Mouse (Mus musculus) macrophage (primary cell): Measurements from ENCODE around the gene Luc7l2. TPM values are rescaled to one million over a fixed set of nuclear protein-coding genes. Genes with fewer than 3 reads are reported as not detected.
"Not testable (repeated sequence)": the region's sequence is repeated elsewhere in the genome, so short reads cannot be mapped to it uniquely, and the experiment has no call there.

Experiments used
- H3K27ac ChIP-seq: fragments of 350-480 bp; formaldehyde crosslinking; 2 replicates; pipeline ENCODE4 v1.9.0; 2021
- H3K36me3 ChIP-seq: fragments of 350-480 bp; formaldehyde crosslinking; 2 replicates; pipeline ENCODE4 v1.9.0; 2021; ENCODE audit errors: inconsistent target
- H3K4me3 ChIP-seq: fragments of 350-480 bp; formaldehyde crosslinking; 2 replicates; pipeline ENCODE4 v1.9.0; 2021; ENCODE audit errors: inconsistent target
- H3K79me2 ChIP-seq: fragments of 350-480 bp; formaldehyde crosslinking; 2 replicates; pipeline ENCODE4 v1.9.0; 2021; ENCODE audit errors: inconsistent target
- WGBS: methylation state at CpG from one replicate; pipeline ENCODE4 v1.1.7; 2026; ENCODE audit warnings: inconsistent platforms; ENCODE audit not compliant: missing documents; 5-methylcytosine and 5-hydroxymethylcytosine counted together
- polyA plus RNA-seq: library from polyadenylated mRNA; stranded (reverse); fragments of 250-400 nt; gene quantifications from 3 replicates; pipeline ENCODE4 v1.2.4, GENCODE M21; 2018; ENCODE audit warnings: inconsistent platforms
- total RNA-seq, 78 experiments: library from RNA; depleted of rRNA; stranded (reverse); fragments of 250-400 nt; gene quantifications; 1 replicate in 9 of 78; 2 replicates in 24 of 78; 3 replicates in 43 of 78; 4 replicates in 2 of 78; pipeline ENCODE4 v1.2.4; 2018; ENCODE audit warnings: inconsistent platforms in 56 of 78

Gene Luc7l2
- total RNA-seq (2018; cell fraction: chromatin; rRNA removed): 1,000 to 10,000 TPM; 1,179 to 1,778 (median 1,568) TPM
- total RNA-seq (2018; cell fraction: cytosol; rRNA removed): 100 to 1,000 TPM in 5 of 26 experiments, 10 to 100 TPM in 21; 41.8 to 121 (median 62.5) TPM
- 1,000 to 10,000 TPM in 9 of 26 experiments, 100 to 1,000 TPM in 17; 498 to 1,242 (median 889) TPM for total RNA-seq (2018; cell fraction: nucleus; rRNA removed)
- 72.9 to 93.0 TPM (median 86.6 TPM) in 3 replicates for polyA plus RNA-seq

DNA sequence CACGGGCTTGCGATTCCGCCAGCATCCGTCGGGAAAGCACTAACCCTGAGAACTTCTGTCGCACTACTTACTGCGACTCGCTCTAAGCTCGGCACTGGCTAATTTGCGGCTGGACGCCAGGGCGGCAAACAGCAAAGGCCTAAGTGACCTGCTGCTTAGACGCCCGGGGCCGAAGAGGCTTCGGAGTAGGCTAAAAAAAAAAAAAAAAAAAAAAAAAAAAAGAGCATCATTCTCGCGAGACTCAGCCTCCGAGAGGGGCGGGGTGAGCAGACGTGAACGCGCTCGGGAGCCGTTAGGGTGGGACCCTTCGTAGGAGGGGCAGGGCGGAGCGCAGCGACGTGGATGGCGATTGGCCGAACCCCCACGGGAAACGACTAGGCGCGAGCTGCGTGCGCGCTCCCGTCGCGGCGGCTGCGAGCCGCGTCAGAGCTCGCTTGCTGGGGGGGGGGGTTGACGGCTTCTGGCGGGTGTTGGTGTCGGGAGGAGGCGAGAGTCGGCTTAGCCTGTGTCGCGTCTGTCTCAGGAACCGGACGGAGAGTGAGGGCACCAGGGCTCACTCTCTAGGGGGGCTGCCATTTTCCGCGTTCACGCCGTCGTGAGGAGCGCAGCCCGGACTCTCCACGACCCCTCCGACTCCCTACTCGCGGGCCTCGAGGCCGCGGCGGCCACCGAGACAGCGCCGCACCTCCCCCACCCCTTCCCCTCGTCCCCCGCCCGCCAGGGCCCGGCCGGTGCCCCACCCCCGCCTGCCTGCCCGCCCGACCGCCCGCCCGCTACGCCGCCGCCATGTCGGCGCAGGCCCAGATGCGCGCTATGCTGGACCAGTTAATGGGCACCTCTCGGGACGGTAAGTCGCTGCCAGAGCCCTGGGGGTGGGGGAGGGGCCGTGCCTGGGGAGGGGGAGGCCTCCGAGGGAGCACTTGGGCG, at the start of gene Luc7l2:
Gene Luc7l2, plus strand, starts transcription at position 273 of the 927 bp plus-strand sequence.
- H3K79me2 ChIP-seq: peaks cover 44% of the 10 kb centered on the region
- peak within 1 kb of the TSS; percentile 83 for H3K4me3 ChIP-seq
- peak within 1 kb of the TSS; percentile 95 for H3K27ac ChIP-seq
- WGBS: under 1% methylated on average over 69 of the region's 98 CpGs
- H3K36me3 ChIP-seq: no peaks in the 10 kb centered on the region

DNA sequence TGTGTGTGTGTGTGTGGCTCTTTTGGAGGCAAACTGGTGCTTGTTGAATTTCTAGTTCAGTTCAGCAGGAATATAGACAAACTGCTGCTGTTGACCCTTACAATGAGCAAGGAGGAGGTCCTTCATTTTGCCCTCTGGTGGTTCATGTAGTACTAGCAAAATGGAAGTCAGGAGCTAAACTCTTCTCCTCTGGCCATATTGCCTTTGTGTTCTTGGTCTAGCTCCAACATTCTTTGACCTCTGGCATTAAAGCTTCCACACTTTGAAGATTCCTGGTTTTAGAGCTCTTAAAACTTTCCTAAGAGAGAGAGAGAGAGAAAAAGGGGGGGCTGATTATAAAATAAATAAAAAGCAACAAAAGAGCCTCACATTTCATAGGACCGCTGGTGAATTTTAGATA, 39.0 kb upstream of the Luc7l2 start:
- Histone ChIP-seq H3K79me2 (no peaks in the 10 kb centered on the region), H3K4me3 (no peak overlapping the region), H3K36me3 (no peaks in the 10 kb centered on the region), H3K27ac (no peak overlapping the region)
- 80% methylated on average over 1 of the region's 1 CpGs for WGBS

DNA sequence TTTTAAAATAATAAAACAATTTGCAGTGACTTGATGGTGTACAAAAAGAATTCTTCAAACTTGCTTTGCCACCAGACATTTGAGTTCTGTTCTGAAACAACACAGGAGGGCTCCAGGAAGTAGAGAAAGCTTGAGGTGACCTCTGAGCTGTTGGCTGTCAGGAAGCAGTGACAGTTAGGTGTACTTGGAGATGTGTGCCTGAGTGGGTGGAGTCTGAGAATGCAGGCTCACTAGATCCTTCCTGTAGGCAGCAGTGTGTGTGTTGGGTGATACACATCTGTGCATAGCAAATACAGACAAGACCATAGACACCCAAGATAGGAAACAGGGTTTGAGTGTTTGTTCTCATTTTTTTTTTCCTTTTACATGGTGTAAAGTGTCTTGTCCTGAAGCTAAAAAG, 38.3 kb upstream of the Luc7l2 start:
- H3K4me3 ChIP-seq: no peak overlapping the region
- H3K79me2 ChIP-seq: no peaks in the 10 kb centered on the region
- no peaks in the 10 kb centered on the region for H3K36me3 ChIP-seq
- H3K27ac ChIP-seq: no peak overlapping the region

DNA sequence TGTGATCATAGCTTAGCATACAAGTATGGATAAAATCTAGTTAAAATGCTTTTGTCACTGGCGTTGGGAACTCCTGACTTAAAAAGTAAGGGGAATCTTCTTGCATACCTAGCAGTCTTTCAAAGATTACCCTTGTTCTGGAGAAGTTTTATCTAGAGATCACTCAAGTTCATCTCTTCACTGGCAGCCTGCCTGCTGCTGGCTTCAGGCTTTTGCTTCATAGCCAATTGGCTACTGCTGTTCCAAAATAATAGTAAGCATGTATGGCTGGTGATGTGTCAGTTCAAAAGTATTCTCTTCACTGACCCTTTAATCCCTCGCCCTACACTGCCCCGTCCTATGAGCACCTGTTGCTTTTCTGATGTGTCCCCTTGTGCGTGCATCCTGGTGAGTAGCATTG, 35.9 kb upstream of the Luc7l2 start:
- Histone ChIP-seq H3K4me3 (no peak overlapping the region), H3K36me3 (no peaks in the 10 kb centered on the region), H3K27ac (no peak overlapping the region), H3K79me2 (no peaks in the 10 kb centered on the region)
- WGBS: 98% methylated on average over 4 of the region's 4 CpGs

DNA sequence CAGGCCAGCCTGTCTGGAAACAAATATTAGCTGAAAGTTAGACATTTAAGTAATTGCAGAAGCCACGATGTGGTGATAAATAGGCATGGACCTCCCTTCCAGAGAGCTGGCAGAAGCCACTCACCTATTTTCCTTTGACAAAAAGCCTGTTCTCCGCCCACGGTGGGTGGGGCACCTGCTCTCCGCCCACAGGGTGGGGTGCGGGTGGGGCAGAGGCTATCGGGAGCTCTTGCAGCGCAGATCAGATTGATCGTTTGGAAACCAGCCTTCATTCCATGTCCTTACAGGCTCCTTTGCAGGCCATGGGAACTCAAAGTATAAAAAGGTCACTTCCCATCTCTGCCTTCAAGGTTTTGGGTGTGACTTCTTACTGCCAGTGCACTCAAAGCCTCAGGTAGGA, 27.3 kb upstream of the Luc7l2 start:
- Histone ChIP-seq H3K27ac (no peak overlapping the region), H3K4me3 (no peak overlapping the region), H3K79me2 (no peaks in the 10 kb centered on the region), H3K36me3 (no peaks in the 10 kb centered on the region)
- 46% methylated on average over 8 of the region's 8 CpGs for WGBS

DNA sequence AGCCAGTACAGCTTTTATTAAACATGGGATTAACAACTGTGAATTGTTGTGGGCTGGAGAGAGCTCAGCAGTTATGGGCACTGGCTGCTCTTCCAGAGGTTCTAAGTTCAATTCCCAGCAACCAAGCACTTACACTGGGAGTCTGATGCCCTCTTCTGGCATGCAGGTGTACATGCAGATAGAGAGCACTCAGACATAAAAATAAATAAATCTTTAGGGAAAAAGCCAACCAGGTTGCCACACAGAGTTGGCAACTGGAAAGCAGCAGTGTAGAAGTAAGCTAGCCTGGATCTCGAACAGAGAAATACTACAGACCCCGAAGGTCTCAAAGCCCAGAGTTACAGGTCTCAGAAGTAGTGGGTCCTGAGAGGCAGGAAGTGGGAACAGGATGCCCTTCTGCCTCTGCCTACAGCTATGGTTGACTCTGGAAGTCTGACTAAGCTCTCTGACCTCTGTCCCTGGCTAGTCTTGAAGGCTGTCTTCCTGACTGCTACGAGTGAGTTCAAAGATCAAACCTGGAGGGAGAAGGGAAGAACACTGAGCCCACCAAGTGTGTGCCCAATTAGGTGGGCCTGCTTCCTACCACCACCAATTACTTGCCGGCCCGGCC, 19.8 kb upstream of the Luc7l2 start:
- H3K79me2 ChIP-seq: no peaks in the 10 kb centered on the region
- peak overlapping the region; percentile 24; the same call in 1 of the 2 replicates for H3K27ac ChIP-seq
- 39% methylated on average over 5 of the region's 5 CpGs for WGBS
- H3K36me3 ChIP-seq: no peaks in the 10 kb centered on the region
- H3K4me3 ChIP-seq: no peak overlapping the region

DNA sequence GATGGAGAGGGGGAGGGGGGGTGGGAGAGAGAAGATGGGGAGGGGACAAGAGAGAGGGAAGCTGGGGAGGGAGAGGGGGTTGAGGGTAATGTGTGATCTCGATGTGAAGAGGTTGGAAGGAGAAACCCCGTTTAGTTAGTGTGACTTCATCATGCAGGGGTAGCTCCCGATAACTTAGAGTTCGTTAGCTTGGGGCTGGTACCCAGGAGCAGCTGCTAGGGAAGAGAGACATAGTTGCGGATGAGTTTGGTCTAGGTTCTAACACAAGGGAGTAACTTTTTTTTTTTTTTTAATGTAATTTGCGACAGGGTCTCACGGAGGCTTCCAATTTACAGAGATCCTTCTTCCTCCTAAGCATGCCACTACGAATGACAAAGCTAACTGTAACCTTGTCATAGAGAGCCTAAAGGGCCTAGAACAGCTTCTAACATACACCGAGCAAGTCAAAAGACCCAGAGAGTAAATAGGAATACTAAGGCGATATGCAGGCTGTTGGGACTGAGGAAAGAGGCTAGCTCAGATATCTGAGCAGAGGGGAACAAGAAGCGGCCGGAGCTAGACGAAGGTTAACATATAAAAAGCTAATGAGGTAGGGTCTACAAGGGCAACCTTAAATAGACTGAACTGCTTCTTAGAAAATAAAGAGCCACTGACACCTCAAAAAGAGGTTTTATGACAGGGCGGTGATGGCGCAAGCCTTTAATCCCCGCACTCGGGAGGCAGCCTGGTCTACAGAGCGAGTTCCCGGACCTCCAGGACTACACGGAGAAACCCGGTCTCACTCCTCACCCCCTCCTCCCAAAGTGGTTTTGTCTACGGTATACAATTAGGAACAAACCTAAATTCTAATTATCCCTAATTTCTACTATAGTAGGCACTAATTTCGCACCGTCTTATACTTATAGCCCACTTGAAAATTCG, 18.4 kb upstream of the Luc7l2 start:
- no peaks in the 10 kb centered on the region for H3K79me2 ChIP-seq
- H3K27ac ChIP-seq: peak overlapping the region; percentile 96
- 3% methylated on average over 25 of the region's 25 CpGs for WGBS
- peak overlapping the region; percentile 81 for H3K4me3 ChIP-seq
- H3K36me3 ChIP-seq: no peaks in the 10 kb centered on the region

DNA sequence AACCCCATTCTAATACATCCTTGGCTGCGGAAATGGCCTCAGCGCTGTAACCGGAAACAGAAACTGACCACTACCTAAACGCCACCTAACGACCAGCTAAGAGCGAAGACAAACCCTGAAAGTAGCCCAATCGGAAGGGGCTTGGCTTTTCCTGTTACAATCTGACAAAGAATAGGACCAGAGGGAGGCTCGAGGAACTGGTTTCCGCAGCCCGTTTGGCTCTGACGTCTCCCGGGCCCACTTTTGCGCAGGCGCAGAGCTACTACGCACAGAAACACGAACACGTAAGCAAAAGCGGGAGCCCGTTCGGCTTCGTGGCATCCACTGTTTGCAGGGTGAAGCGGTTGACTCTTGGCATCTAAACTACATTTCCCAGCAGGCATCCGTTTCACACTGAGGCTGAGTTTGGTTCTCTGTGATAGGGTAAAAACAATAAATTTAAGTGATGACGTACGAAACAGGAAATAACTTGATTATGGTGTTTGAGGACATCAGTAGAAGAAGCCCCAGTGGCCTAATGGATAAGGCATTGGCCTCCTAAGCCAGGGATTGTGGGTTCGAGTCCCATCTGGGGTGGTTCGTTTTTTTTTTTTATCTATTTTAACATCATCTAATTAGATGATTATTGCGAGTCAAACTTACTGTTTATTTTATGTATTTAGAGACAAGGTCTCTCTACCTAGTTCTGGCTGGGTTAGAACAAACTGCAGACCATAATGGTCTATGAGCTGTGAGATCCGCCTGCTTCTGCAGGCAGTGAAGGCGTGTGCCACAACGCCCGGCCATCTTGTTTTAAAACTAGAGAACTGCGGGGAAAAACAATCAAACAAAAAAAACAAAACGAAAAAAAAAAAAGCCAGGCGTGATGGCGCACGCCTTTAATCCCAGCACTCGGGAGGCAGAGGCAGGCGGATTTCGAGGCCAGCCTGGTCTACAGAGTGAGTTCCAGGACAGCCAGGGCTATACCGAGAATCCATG, 17.4 kb upstream of the Luc7l2 start, which contains the start of gene Fmc1:
Gene Fmc1, plus strand, starts transcription at position 75 of the 978 bp plus-strand sequence.
- Histone ChIP-seq H3K79me2 (no peaks in the 10 kb centered on the region), H3K4me3 (peak within 1 kb of the TSS; percentile 81), H3K27ac (peak within 1 kb of the TSS; percentile 96), H3K36me3 (no peaks in the 10 kb centered on the region)
- 3% methylated on average over 41 of the region's 41 CpGs for whole genome bisulfite sequencing

DNA sequence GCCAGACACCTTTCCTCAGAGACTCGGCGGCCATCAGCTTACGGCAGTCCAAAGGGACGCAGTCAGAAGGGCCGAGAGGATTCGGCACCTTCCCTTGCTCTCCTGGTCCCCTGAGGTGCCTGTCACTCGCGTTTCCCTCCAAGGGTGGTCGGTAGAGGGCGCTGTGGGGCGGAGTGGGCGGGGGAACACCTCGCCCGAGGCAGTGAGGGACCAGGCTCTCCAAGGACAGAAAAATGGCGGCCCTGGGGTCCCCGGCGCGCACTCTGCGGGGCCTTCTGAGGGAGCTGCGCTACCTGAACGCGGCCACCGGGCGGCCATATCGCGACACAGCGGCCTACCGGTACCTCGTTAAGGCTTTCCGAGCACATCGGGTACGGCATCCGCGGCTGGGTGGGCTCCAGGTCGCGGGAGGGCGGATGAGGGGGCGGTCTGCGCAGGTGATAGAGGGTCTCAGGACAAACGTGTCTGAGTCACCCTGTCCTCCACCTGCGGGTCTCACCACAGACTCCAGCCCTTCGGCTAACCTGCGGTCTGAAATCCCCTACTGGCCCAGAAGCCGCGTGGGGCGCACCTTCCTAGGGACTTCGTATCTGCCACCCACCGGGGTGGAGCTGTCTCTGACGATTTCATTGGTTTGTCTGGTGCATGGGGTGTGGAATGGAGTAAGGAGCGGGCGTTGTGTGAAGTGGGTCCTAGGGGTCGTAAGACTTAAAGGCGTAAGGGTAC, 16.3 kb upstream of the Luc7l2 start:
- Histone ChIP-seq H3K4me3 (peak overlapping the region; percentile 81), H3K27ac (peak overlapping the region; percentile 96), H3K79me2 (no peaks in the 10 kb centered on the region), H3K36me3 (no peaks in the 10 kb centered on the region)
- under 1% methylated on average over 45 of the region's 53 CpGs for WGBS

DNA sequence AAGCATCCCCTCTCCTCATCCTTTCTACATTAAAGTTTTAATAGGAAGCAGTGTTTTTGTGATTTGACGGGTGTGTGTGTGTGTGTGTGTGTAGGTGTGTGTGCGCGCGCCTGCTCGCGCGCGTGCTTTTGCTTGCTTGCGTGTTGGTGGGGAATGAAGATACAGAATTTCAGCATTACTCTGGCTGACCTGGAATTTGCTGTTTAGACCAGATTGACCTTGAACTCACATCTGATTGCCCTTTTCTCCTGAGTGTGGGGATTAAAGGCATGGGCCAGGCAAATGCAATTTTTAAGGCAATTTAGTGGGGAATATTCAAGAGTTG, 15.8 kb upstream of the Luc7l2 start:
- WGBS: 4% methylated on average over 9 of the region's 9 CpGs
- peak overlapping the region; percentile 32; the same call in 1 of the 2 replicates for H3K27ac ChIP-seq
- peak overlapping the region; percentile 81 for H3K4me3 ChIP-seq
- no peaks in the 10 kb centered on the region for H3K79me2 ChIP-seq
- no peaks in the 10 kb centered on the region for H3K36me3 ChIP-seq

DNA sequence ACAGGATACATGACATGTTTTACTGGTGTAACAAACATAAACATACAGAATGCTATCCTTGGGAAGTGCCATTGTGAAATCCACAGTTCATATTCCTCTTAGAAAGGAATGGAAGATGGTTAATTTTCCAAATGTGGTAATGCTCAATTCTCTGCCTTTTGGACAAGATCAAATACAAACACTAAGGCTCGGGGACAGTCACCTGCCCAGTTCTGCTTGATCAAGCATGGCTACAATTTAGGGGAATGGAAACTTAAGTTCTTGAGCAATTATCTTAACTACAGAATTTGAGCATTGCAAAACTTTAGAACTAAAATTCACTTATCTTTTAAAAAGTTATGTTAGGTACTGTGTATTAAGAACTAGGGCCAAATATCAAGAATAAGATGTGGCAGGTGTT, 15.3 kb upstream of the Luc7l2 start:
- H3K79me2 ChIP-seq: no peaks in the 10 kb centered on the region
- WGBS: 67% methylated on average over 1 of the region's 1 CpGs
- no peaks in the 10 kb centered on the region for H3K36me3 ChIP-seq
- no peak overlapping the region for H3K27ac ChIP-seq
- peak overlapping the region; percentile 81; the same call in 1 of the 2 replicates for H3K4me3 ChIP-seq

DNA sequence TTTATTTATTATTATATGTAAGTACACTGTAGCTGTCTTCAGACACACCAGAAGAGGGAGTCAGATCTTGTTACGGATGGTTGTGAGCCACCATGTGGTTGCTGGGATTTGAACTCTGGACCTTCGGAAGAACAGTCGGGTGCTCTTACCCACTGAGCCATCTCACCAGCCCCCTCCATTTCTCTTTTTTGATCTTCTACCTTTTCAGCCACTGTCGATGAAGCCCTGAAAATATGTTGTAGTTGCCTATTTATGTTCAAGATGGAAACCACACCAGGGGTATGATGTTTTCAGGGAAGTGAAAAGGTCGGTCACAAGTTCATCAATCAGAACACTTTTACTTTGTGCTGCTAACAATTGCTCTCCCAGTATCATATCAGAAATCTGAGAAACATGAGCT, 7.0 kb upstream of the Luc7l2 start:
- not testable (repeated sequence) for H3K27ac ChIP-seq, H3K4me3 ChIP-seq, H3K79me2 ChIP-seq, H3K36me3 ChIP-seq
- WGBS: 81% methylated on average over 2 of the region's 5 CpGs

DNA sequence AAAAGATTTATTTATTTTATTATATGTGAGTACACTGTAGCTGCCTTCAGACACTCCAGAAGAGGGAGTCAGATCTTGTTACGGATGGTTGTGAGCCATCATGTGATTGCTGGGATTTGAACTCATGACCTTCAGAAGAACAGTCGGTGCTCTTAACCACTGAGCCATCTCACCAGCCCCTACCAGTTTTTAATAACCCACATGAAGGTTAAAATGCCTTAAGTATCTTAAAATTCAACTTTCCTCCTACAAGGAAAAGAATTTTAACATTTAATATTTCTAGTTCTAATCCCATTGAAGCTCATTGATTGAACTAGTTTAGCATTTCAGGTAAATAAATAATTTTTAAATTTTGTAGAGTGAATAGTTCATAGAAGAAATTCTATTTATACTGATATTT, 4.1 kb upstream of the Luc7l2 start:
- H3K36me3 ChIP-seq, H3K27ac ChIP-seq, H3K4me3 ChIP-seq, H3K79me2 ChIP-seq: not testable (repeated sequence)
- 97% methylated on average over 2 of the region's 2 CpGs for WGBS
